Mouse (Mus musculus) embryonic facial prominence, embryonic 14.5 days (tissue): ENCODE data around the gene Smyd3. TPM values are rescaled to one million over a fixed set of nuclear protein-coding genes. Genes with fewer than 3 reads are reported as not detected.
A peak's percentile ranks its signal among the peaks of the same experiment; 100 is the strongest.

Experiments
- ATAC-seq: fragments of 200-750 bp; cut with Nextera tagmentation; 2 replicates; pipeline ENCODE4 v1.8.0; 2017; ENCODE audit warnings: low read depth, moderate number of reproducible peaks, moderate TSS enrichment
- DNase-seq: peaks from one replicate; pipeline ENCODE4 v3.0.0-alpha.2; 2015; ENCODE audit warnings: low spot score
- H3K27ac ChIP-seq: fragments of 300-500 bp; sonication (generic); replicated peaks from 2 replicates; pipeline ENCODE4 v1.5.1; 2014; ENCODE audit warnings: low read depth, mild to moderate bottlenecking, low read length, moderate library complexity
- H3K27me3 ChIP-seq: fragments of 300-500 bp; sonication (generic); replicated peaks from 2 replicates; pipeline ENCODE4 v1.6.1; 2014; ENCODE audit warnings: low read length; ENCODE audit not compliant: control insufficient read depth, insufficient read depth
- H3K36me3 ChIP-seq: fragments of 300-500 bp; sonication (generic); 2 replicates; pipeline ENCODE4 v1.6.1; 2014; ENCODE audit warnings: low read length, mixed read lengths; ENCODE audit not compliant: control insufficient read depth, insufficient read depth
- H3K4me1 ChIP-seq: fragments of 300-500 bp; sonication (generic); 2 replicates; pipeline ENCODE4 v1.6.1; 2014; ENCODE audit warnings: antibody characterized with exemption, low read length; ENCODE audit not compliant: control insufficient read depth, insufficient read depth
- H3K4me2 ChIP-seq: fragments of 300-500 bp; sonication (generic); 2 replicates; pipeline ENCODE4 v1.6.1; 2014; ENCODE audit warnings: low read depth, mild to moderate bottlenecking, low read length, moderate library complexity, mixed read lengths
- H3K4me3 ChIP-seq: fragments of 300-500 bp; sonication (generic); 2 replicates; pipeline ENCODE4 v1.5.1; 2014; ENCODE audit warnings: low read depth, mild to moderate bottlenecking, low read length
- H3K9ac ChIP-seq: fragments of 300-500 bp; sonication (generic); 2 replicates; pipeline ENCODE4 v1.6.1; 2014; ENCODE audit warnings: low read depth, mild to moderate bottlenecking, low read length, moderate library complexity, mixed read lengths
- H3K9me3 ChIP-seq: fragments of 300-500 bp; sonication (generic); 2 replicates; pipeline ENCODE4 v1.6.1; 2016; ENCODE audit warnings: low read length; ENCODE audit not compliant: control insufficient read depth
- WGBS: fragments of 180-500 bp; shearing (Covaris S2); extraction: QIAGEN DNeasy Blood & Tissue Kit; methylation state at CpG from one replicate; pipeline ENCODE4 v1.1.7; 2014; 5-methylcytosine and 5-hydroxymethylcytosine counted together
- polyA plus RNA-seq: library from polyadenylated mRNA; unstranded; fragments of >200 nt; fragmentation: Nextera tagmentation; extraction: Ambion mirVana; gene quantifications from 2 replicates; pipeline ENCODE4 v1.2.1, GENCODE M21; 2014

The Smyd3 gene
- polyA plus RNA-seq, 1 experiment from 2014 or later, result 16.7 TPM

DNA sequence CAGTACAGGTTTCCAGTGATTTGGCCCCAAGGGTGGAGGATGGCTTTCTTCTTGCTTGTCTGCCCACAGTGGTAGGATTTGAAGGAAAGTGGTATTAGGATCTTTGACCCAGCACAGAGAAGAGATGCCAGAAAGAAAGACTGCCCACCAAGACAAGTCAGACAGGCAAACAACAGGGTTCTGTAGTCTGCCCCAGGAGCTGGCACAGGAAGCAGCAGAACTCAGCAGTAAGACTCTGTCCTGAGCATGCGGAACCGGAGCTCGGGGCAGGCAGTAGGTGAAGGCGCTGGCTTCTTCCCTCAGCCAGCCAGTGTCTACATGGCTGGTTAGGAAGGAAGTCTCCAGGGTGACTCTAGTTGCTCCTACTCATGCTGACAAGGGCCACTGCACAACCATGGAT is 479.0 kb downstream of the Smyd3 start:
- Histone ChIP-seq H3K4me3 (no peak overlapping the region), H3K36me3 (no peaks in the 10 kb centered on the region), H3K4me2 (no peak overlapping the region), H3K9ac (no peak overlapping the region), H3K27me3 (no peaks in the 10 kb centered on the region), H3K4me1 (peaks cover 11% of the 10 kb centered on the region), H3K27ac (no peak overlapping the region), H3K9me3 (no peaks in the 10 kb centered on the region)
- WGBS, result 91% methylated on average over 4 of the region's 4 CpGs
- no peak for DNase-seq
- no peak for ATAC-seq

DNA sequence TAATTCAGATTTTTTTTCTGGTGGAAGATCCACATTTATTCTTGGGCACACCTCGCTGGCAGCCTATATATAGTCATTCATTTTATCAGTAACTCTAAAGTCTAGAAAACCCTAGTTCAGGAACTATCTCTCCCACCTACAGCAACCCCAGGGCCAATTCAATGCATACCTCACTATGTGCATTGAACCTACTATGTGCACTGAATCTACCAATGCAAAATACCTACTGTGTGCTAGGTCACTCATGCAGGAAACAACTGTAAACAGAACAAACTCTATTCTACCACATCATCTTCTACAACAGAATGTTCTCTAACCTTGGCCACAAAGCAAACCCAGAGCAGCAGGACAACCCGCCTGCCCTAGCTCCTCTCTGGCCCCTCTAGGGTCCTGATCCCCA is 484.9 kb downstream of the Smyd3 start:
- H3K4me3 ChIP-seq, result no peak overlapping the region
- H3K4me1 ChIP-seq, result no peaks in the 10 kb centered on the region
- no peaks in the 10 kb centered on the region for H3K36me3 ChIP-seq
- no peak overlapping the region for H3K9ac ChIP-seq
- no peak overlapping the region for H3K4me2 ChIP-seq
- H3K27ac ChIP-seq, result no peak overlapping the region
- H3K27me3 ChIP-seq, result no peaks in the 10 kb centered on the region
- no peak for DNase-seq
- no peak for ATAC-seq
- 91% methylated on average over 2 of the region's 2 CpGs for WGBS
- no peaks in the 10 kb centered on the region for H3K9me3 ChIP-seq

DNA sequence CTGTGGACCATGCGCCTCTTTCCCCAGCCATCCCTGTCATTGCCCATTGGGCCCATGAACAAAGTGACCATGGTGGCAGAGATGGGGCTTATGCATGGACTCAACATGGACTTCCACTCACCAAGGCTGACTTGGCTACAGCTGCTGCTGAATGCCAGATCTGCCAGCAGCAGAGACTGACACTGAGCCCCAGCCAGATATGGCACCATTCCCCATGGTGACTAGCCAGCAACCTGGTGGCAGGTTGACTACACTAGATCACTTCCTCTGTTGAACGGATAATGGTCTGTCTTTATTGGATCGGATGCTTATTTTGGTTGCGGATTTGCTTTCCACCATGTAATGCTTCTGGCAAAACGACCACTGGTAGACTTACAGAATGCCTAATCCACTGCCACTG is 486.3 kb downstream of the Smyd3 start:
- Histone ChIP-seq H3K27me3 (no peaks in the 10 kb centered on the region), H3K4me2 (no peak overlapping the region), H3K4me1 (no peaks in the 10 kb centered on the region), H3K4me3 (no peak overlapping the region), H3K9ac (no peak overlapping the region), H3K9me3 (no peaks in the 10 kb centered on the region), H3K36me3 (no peaks in the 10 kb centered on the region), H3K27ac (no peak overlapping the region)
- 93% methylated on average over 5 of the region's 5 CpGs for WGBS
- ATAC-seq (no peak), DNase-seq (no peak)

DNA sequence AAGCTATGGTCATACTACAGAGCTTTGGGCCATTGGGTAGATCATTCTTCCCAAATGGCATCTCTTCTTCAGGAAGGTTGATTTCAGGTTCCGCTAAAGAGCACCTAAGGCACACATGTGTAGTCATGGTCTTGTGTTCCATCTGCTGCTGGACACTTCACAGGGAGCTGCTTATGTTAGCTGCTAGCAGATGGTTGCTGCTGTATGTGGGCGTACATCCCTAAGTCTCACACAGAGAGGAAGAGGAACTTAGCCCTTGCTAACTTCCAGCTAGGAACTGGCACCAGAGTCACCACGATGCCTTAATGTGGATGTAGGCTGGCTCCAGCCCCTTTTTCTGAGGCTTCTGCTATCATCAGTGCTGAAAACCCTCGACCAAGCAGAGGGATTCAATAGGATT is 491.2 kb downstream of the Smyd3 start:
- H3K27me3 ChIP-seq, result no peaks in the 10 kb centered on the region
- H3K27ac ChIP-seq, result no peak overlapping the region
- H3K4me2 ChIP-seq, result no peak overlapping the region
- no peaks in the 10 kb centered on the region for H3K4me1 ChIP-seq
- H3K36me3 ChIP-seq, result no peaks in the 10 kb centered on the region
- 90% methylated on average over 4 of the region's 4 CpGs for WGBS
- H3K9ac ChIP-seq, result no peak overlapping the region
- DNase-seq (no peak), ATAC-seq (no peak)
- H3K9me3 ChIP-seq, result no peaks in the 10 kb centered on the region
- no peak overlapping the region for H3K4me3 ChIP-seq

DNA sequence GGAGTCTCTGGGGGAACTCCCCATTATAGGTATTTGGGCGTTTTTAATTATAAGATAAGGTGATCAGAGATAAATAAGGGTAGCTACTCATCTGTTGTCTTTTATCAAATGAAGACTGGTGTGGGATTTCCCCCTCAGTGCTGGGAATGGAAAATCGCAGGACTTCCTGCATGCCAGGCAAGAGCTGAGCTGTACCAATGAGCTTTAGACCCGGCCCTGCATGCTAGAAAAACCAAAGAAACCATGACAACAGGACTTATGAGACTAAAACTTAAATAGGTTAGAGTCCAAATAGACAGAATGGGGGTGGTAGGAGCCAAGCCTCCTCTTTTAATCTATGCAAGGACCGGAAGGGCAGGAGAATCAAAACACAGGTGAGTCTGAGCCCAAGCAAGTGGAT is 492.7 kb downstream of the Smyd3 start:
- Histone ChIP-seq H3K27ac (no peak overlapping the region), H3K4me1 (no peaks in the 10 kb centered on the region), H3K4me3 (no peak overlapping the region), H3K9me3 (no peaks in the 10 kb centered on the region), H3K4me2 (no peak overlapping the region), H3K36me3 (no peaks in the 10 kb centered on the region), H3K9ac (no peak overlapping the region), H3K27me3 (no peaks in the 10 kb centered on the region)
- ATAC-seq, result no peak
- no peak for DNase-seq
- 88% methylated on average over 4 of the region's 4 CpGs for WGBS

DNA sequence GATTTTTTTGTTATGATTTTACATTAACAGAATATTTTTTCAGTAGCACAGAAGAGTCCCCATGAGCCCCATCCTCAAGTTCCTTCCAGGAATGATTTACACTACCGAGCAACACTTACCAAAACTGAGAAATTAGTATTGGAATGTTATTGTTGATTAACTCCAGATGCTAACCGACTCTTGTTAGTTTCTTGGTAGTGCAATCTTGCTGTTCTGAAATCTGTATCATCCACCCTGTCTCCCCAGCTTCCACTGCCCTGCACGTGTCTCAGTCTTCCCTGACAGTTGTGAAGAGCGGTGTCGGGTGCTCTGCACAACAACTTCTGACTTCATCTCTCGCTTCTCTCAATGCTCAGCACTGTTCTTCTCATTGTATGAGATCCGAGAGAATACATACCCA is 494.4 kb downstream of the Smyd3 start:
- DNase-seq, result peak; percentile 45

DNA sequence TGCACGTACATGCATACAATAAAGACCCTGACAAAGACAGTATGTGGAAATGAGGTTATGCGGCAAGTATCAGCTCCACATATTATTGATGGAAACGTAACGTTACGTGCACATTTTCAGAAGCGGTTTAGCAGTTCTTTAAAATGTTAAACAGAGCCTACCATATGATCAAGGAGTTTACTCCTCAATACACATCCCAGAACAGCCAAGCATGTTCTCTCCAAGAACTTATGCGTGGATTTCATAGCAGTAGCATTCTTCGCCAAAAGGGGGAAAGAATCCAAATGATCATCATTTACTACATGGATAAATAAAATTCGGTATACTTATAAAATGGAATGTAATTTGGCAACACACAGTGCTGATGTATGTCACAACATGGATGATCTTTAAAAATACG is 500.4 kb downstream of the Smyd3 start:
- Histone ChIP-seq H3K9ac (no peak overlapping the region), H3K4me1 (no peaks in the 10 kb centered on the region), H3K27ac (no peak overlapping the region), H3K4me2 (no peak overlapping the region), H3K4me3 (no peak overlapping the region), H3K36me3 (no peaks in the 10 kb centered on the region), H3K27me3 (no peaks in the 10 kb centered on the region), H3K9me3 (no peaks in the 10 kb centered on the region)
- 94% methylated on average over 10 of the region's 10 CpGs for WGBS
- DNase-seq (no peak), ATAC-seq (no peak)

More for the DNA sequence above, 494.4 kb downstream of the Smyd3 start:
- no peaks in the 10 kb centered on the region for H3K4me1 ChIP-seq
- H3K9me3 ChIP-seq, result no peaks in the 10 kb centered on the region
- 47% methylated on average over 7 of the region's 7 CpGs for WGBS
- ATAC-seq, result no peak
- no peak overlapping the region for H3K4me3 ChIP-seq
- H3K4me2 ChIP-seq, result no peak overlapping the region
- H3K9ac ChIP-seq, result no peak overlapping the region
- H3K27ac ChIP-seq, result no peak overlapping the region
- no peaks in the 10 kb centered on the region for H3K36me3 ChIP-seq
- H3K27me3 ChIP-seq, result no peaks in the 10 kb centered on the region

DNA sequence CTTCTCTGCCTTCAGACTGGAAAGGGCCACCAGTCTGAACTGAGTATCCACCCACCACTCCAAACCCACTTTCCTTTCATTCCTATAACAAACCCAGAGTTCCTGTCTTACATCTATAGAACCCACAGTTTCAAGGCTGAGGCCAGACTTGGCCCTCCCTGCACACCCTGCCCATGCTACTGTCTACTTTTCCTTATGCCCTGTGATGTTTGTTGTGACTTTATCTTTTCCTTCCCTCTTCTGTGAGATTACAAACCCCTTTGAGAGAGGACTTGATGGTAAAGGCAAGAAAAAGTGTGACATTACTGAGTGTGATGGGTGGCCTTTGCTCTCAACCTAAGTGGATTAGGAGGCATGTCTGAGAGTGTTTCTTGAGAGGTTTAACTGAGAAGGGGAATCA is 504.8 kb downstream of the Smyd3 start:
- H3K27ac ChIP-seq, result no peak overlapping the region
- H3K27me3 ChIP-seq, result no peaks in the 10 kb centered on the region

DNA sequence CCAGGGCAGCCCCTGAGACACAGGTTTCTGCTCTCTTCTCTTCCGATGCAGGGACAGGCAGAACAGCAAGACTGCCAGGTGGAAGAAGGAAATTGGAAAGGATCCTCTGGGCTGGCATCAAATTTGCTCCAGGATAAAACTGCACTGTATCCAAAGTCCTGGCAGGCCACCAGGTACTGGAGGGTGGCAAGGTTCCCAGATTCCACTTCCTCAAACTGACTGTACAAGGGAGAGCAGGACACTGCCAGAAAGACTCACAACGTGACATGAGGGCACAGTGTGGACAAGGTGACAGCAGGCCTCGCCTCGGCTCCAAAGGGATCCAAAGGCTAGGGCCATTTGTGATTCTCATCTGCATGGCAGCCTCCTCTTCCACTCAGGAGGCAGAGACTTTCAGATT is 505.6 kb downstream of the Smyd3 start:
- peak; percentile 13 for DNase-seq
- Histone ChIP-seq H3K4me3 (no peak overlapping the region), H3K9me3 (no peaks in the 10 kb centered on the region), H3K4me1 (no peaks in the 10 kb centered on the region), H3K9ac (no peak overlapping the region), H3K27ac (no peak overlapping the region), H3K27me3 (no peaks in the 10 kb centered on the region), H3K36me3 (no peaks in the 10 kb centered on the region), H3K4me2 (no peak overlapping the region)
- 75% methylated on average over 4 of the region's 4 CpGs for WGBS
- ATAC-seq, result 0 out of 2 replicates have a peak, but pooled peaks have one; percentile 26

More for the DNA sequence above, 504.8 kb downstream of the Smyd3 start:
- DNase-seq, result no peak
- Histone ChIP-seq H3K9me3 (no peaks in the 10 kb centered on the region), H3K36me3 (no peaks in the 10 kb centered on the region), H3K9ac (no peak overlapping the region), H3K4me2 (no peak overlapping the region), H3K4me3 (no peak overlapping the region), H3K4me1 (no peaks in the 10 kb centered on the region)
- no peak for ATAC-seq
